Mouse (Mus musculus): ENCODE data around the gene A230072I06Rik.

GRCm38 (mm10) chr8:12267863-12268262 is 10.8 kb upstream of the A230072I06Rik start:
- TF ChIP-seq POLR2A (IDR thresholded peaks at IDR 0.05; ENCODE audit: borderline replicate concordance, control insufficient read depth, low read depth, low read length) (no peak), CTCF (IDR thresholded peaks at IDR 0.05; ENCODE audit: control insufficient read depth, insufficient read depth, low read length) (no peak)

All from bone marrow, adult 2 months (tissue).